Mouse (Mus musculus) right cerebral cortex, postnatal 14 days (tissue): ENCODE measurements around the gene H2-K1.
"Not testable (repeated sequence)": the region's sequence is repeated elsewhere in the genome, so short reads cannot be mapped to it uniquely, and the experiment has no call there.

Experiments
- DNase-seq: peaks from one replicate; pipeline ENCODE4 v3.0.0; 2022

H2-K1 gene

DNA sequence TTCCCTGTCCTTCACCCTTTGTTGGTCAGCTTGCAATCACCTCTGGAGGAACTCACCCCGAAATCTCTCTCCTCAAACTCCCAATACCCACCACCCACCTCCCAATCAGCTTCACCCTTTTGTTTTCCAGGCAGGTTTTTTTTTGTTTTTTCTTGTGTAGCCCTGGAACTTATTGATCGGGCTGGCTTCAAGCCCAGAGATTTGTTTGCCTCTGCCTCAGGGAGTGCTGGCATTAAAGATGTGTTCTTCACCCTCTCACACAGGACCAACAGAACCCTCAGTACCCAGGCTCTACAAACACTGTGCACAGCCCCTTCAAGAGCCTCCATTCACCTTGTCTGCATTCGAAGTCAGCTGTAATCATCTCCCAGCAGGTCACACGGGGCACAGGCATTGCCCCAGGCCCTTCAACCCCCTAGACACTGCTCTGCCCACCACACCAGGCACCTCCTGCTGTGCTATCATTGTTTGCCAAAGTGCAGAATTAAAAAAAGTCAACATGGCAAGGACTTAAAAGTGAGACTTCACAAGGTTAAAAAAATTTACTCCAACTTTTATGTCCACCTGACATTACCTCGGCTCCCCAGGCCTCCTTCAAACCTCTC is 46.1 kb downstream of the H2-K1 start:
- no peak for DNase-seq

DNA sequence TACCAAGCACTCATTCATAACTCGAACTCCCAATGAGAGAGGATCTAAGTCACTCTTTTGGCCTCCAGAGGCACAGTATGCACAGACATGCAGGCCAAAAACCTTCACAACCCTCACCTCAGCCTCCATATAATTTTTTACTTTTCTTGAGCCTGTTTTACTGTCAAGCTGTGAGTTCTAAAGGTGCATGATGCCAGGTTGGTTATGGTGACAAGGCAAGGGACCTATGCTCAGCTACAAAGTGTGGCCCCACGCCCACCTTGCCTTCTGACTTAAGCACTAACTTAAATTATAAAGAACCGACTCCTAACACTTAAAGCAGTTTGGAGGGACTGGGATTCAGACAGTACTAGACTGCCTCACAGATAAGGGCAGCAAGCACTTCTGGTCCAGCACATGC is 46.8 kb downstream of the H2-K1 start:
- no peak for DNase-seq

DNA sequence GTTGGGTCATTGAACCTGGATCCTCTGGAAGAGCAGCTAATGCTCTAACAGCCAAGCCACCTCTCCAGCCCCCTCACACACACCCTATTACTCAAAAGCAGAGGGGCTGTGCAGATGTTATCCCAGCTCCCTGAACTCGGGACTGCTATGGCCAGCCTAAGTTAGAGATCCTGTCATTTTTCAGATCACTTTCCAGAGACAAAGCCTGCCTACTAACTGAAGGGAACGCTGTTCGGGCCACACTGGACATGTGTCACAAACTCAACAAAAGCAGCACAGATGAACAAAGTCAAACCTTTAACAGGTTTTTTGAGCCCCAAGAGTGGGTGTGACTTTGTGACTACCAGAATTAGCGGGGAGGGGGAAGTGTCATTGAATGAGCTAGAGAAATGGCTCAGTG is 47.3 kb downstream of the H2-K1 start:
- DNase-seq: no peak

DNA sequence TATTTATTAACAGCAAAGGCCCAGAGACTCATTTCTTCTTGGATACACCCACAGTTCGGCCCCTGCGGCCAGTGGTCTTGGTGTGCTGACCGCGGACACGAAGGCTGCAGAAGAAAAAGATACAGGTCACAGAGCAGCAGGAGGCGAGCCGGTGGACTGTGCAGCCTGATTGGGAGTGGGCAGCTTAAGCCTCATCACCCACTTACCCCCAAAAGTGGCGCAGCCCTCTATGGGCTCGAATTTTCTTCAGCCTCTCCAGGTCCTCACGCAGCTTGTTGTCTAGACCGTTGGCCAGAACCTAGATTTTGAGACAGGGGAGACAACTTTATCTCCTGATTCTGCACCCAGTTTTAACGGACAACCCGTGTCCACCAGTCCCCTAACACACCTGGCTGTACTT is 48.1 kb downstream of the H2-K1 start:
- not testable (repeated sequence) for DNase-seq

DNA sequence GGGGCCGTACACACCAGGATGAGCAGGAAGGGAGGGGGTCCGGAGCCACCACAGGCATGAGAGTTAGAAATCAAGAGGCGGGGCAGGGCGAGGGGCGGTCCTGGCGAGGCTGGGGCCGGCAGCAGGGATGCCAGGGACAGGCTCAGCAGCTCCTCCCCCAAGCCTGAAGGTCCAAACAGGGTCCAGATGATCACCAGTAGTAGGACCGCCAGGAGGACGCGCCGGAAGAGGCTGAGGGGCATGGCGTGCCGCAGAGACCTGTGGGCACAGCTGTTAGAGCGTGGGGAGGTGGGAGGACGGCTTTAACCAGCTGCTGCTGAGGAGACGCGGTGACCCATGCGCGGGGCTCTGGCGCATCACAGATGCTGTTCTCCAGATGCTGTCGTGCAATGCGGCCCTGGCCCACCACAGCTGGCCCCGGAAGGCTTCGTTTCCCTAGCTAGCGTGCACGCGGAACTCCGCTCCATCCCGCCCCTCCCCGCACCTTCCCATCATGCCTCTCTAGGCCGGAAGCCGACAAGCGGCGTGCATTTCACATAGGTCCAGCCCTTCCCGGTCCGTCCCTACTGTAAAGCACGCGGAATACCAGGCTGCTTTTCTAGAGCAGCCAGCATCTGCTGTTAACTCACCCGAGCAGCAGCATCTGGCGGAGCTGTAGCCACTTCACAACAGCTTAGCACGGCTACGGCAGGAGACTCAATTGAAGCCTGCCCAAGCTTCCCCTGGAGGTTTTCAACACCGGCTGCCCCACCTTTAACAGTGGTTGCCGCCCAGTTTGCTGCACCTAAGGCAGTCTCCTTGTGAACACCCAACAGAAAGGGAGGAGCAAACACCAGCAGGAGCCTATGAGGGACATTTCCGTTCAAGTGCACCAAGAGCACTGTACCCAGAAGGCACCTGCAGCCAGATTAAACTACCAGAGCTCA is 48.9 kb downstream of the H2-K1 start, which contains the start of gene B3galt4:
TSS of gene B3galt4 (minus strand) at position 468 of the 926 bp plus-strand sequence.
- DNase-seq: peak; percentile 87

DNA sequence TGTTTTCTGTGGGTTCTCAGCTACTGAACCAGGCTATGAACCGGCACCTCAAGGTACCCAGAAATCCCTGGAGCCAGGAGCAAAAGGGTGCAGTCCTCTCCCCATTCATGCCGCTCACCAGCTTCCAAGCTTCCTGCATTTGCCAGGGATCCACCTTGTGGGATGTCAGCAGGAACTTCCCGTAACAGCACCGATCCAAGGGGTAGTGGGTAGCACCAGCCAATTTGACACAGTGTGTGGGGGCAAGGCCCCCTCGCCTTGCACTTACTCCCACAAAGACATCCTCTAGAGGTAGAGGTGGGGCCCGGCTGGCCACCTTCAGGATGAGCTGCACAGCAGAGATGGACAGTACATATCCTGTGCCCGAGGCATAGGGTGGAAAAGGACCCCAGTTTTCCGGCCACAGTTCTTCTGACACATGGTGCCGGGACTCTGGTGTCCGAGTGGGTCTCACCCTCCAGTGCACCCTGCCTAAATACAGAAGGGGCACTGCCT is 50.0 kb downstream of the H2-K1 start:
- DNase-seq: no peak

DNA sequence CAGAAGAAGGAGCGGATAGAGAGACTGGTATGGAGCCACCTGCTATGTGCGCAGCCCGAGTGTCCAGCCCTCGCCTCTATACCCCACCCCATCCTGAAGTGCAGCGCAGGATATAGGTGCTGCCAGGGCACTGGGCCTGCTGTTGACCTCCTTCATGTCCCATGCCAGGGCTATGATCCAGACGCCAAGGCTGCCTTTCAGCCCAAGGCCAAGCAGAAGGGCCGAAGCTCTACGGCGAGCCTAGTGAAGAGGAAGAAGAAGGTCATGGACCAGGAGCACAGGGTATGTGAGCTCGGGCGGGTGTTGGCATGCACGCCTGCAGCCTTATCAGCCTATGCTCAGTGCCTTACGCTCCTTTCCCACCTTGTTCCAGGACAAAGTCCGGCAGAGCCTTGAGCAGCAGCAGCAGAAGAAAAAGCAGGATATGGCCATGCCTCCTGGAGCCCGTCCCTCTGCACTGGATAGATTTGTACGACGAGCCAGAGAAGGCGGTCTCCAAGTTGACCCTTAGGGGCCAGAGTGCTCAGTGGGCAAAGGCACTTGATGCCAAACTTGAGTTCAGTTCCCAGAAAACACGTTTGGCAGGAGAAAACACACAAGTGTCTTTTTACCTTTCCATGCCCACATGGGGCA is 51.1 kb downstream of the H2-K1 start:
- DNase-seq: no peak

DNA sequence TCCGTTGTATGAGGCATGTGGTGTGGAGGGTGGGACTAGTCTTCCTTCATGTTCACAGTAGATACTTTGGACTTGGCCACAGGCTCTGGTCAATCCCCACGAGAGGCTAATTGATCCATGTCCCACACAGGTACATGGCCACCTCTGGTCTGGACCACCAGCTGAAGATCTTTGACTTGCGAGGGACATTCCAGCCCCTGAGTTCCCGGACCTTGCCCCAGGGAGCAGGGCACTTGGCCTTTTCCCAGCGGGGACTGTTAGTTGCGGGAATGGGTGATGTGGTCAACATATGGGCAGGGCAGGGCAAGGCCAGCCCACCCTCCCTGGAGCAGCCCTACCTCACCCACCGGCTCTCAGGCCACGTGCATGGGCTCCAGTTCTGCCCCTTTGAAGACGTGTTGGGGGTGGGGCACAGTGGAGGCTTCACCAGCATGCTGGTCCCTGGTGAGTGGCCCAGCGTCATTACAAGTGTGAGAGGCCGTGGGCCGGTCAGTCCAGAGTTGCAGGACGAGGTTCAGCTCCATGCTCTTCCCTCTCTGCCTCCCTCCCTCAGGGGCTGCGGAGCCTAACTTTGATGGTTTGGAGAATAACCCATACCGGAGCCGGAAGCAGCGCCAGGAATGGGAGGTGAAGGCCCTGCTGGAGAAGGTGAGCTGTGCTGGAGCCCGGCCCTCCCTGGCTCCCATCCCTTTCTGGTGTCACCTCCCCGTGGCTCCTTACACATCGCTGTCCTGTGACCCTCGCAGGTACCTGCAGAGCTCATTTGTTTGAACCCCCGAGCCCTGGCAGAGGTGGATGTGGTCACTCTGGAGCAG is 51.9 kb downstream of the H2-K1 start:
- DNase-seq: no peak

DNA sequence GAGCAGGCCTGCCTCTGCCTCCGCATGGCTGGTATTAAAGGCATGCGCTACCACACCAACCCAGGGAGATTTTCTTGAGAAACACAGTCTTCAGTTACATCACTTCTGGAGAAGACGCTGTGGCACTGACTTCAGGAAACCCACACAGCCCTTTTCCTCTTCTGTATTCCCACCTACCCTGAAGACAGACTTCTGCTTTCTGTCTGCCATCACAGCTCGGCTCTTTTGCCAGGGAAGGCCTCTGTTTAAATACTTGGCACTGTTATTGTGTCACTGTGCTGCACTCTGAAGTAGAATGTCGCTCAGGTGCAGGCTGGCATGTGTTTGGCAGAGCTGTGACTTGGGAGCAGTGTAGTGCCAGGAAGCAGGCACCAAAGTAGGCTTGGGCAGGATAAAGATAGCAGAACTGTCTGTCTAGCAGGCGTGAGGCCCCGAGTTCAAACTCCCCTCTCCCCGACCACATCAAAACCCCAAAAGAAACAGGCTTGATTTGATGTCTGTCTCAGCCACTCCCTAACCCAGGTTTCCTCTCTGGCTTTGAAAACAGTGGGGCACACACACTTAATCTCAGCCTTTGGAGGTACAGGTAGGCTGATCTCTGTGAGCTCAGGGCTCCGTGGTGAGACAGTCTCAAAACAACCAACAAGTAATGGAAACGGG is 52.6 kb downstream of the H2-K1 start:
- no peak for DNase-seq
